17 mouse cellular contexts compared by ENCODE assay signal in the genomic region with DNA sequence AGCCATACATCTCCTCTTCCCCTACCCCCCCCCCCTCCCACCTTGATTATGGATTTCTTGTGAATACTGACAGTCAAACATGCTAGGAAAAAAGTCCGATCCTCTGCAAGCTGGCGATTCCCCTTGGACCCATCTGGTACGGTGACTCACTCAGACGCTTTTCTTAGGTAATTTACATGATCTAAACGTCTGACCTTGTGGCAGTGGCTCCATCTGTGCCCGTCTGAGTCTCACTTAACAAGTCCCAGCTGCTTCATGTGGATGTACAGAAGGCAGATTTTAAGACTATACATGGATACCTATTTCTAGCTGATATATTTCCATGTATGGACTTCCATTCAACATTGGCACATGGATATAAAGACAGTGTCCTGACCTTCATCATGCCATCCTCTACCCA.
DNase-seq lines count a peak whose midpoint lies in the region; ATAC-seq and TF ChIP-seq lines count a peak whose summit lies in the region.
"Had no signal": no experiment of that assay in that cellular context is flagged by ENCODE, and none has a peak within 500 bp of the region (broad histone marks: within the 10 kb centered on the region; RNA-seq: fewer than 3 reads in every experiment).

No protein-coding gene starts in this region.

- no peaks in the 10 kb centered on the region for H3K27me3 ChIP-seq in hindbrain, embryonic 11.5 days (ENCODE audit: control insufficient read depth, insufficient read depth, low read length)
- no peaks in the 10 kb centered on the region for H3K27me3 ChIP-seq in hindbrain, embryonic 10.5 days (ENCODE audit: insufficient read depth, poor library complexity, severe bottlenecking)
- H3K27me3 ChIP-seq in forebrain, embryonic 14.5 days (replicated peaks; ENCODE audit: control insufficient read depth, insufficient read depth, low read length) = no peaks in the 10 kb centered on the region
- no peaks in the 10 kb centered on the region for H3K27me3 ChIP-seq in stomach, postnatal 0 days (ENCODE audit: control insufficient read depth, insufficient read depth, low read length)
- H3K27me3 ChIP-seq: stomach, embryonic 15.5 days had no signal

- WGBS in hindbrain, embryonic 11.5 days = 53% methylated on average over 6 of the region's 6 CpGs
- 60% methylated on average over 6 of the region's 6 CpGs for WGBS in hindbrain, embryonic 10.5 days
- 63% methylated on average over 6 of the region's 6 CpGs for WGBS in forebrain, embryonic 14.5 days
- WGBS in stomach, postnatal 0 days = 36% methylated on average over 6 of the region's 6 CpGs

- no peaks in the 10 kb centered on the region for H3K4me1 ChIP-seq in hindbrain, embryonic 11.5 days (replicated peaks; ENCODE audit: control insufficient read depth, insufficient read depth, low read length)
- H3K4me1 ChIP-seq in hindbrain, embryonic 10.5 days (replicated peaks) = no peaks in the 10 kb centered on the region
- no peaks in the 10 kb centered on the region for H3K4me1 ChIP-seq in forebrain, embryonic 14.5 days (ENCODE audit: control insufficient read depth, insufficient read depth, low read length)
- H3K4me1 ChIP-seq in stomach, postnatal 0 days (replicated peaks; ENCODE audit: control insufficient read depth, insufficient read depth) = no peaks in the 10 kb centered on the region
- H3K4me1 ChIP-seq: stomach, embryonic 15.5 days had no signal

- H3K36me3 ChIP-seq in hindbrain, embryonic 11.5 days (ENCODE audit: control insufficient read depth, insufficient read depth, low read length) = no peaks in the 10 kb centered on the region
- H3K36me3 ChIP-seq in hindbrain, embryonic 10.5 days = no peaks in the 10 kb centered on the region
- H3K36me3 ChIP-seq in forebrain, embryonic 14.5 days (ENCODE audit: control insufficient read depth, insufficient read depth, low read length) = no peaks in the 10 kb centered on the region
- H3K36me3 ChIP-seq in stomach, postnatal 0 days (ENCODE audit: control insufficient read depth, insufficient read depth, low read length) = no peaks in the 10 kb centered on the region
- H3K36me3 ChIP-seq: limb, embryonic 10.5 days; stomach, embryonic 15.5 days had no signal

- no peak overlapping the region for H3K4me3 ChIP-seq in hindbrain, embryonic 11.5 days (ENCODE audit: low read depth, low read length)
- H3K4me3 ChIP-seq in hindbrain, embryonic 10.5 days = no peak overlapping the region
- H3K4me3 ChIP-seq in forebrain, embryonic 14.5 days (ENCODE audit: low read depth, low read length) = no peak overlapping the region
- no peak overlapping the region for H3K4me3 ChIP-seq in stomach, postnatal 0 days (ENCODE audit: low read depth, low read length)
- H3K4me3 ChIP-seq: limb, embryonic 10.5 days; stomach, embryonic 15.5 days had no signal

- DNase-seq in hindbrain, embryonic 11.5 days (ENCODE audit: low spot score) = peak; percentile 20
- no peak for DNase-seq in hindbrain, embryonic 10.5 days (ENCODE audit: low spot score)
- DNase-seq in right cerebral cortex, adult 2 months (ENCODE audit: low spot score in 2 of 2) = peak; percentile 17 to 46
- DNase-seq in right cerebral cortex, postnatal 25 days = no peak
- peak; percentile 57 for DNase-seq in forebrain, embryonic 14.5 days (ENCODE audit: low spot score)
- DNase-seq in thymus, adult 18-20 months = no peak
- no peak for DNase-seq in stomach, postnatal 0 days (ENCODE audit: low spot score)
- DNase-seq: cerebellum, adult 11-12 months; kidney, adult 18-20 months; kidney, postnatal 10 days; lung, adult 2 months; lung, postnatal 36 days; thymus, postnatal 14 days had no signal

- H3K9me3 ChIP-seq in hindbrain, embryonic 11.5 days (ENCODE audit: control insufficient read depth, low read length) = no peaks in the 10 kb centered on the region
- no peaks in the 10 kb centered on the region for H3K9me3 ChIP-seq in hindbrain, embryonic 10.5 days
- no peaks in the 10 kb centered on the region for H3K9me3 ChIP-seq in forebrain, embryonic 14.5 days (replicated peaks; ENCODE audit: control insufficient read depth, low read length)
- no peaks in the 10 kb centered on the region for H3K9me3 ChIP-seq in stomach, postnatal 0 days (ENCODE audit: control insufficient read depth, low read length)
- H3K9me3 ChIP-seq: limb, embryonic 10.5 days; stomach, embryonic 15.5 days had no signal

- no peak overlapping the region for H3K27ac ChIP-seq in hindbrain, embryonic 11.5 days (ENCODE audit: low read depth, low read length)
- H3K27ac ChIP-seq in hindbrain, embryonic 10.5 days = no peak overlapping the region
- no peak overlapping the region for H3K27ac ChIP-seq in forebrain, embryonic 14.5 days (ENCODE audit: low read depth, low read length)
- no peak overlapping the region for H3K27ac ChIP-seq in stomach, postnatal 0 days (replicated peaks)
- H3K27ac ChIP-seq: limb, embryonic 10.5 days; stomach, embryonic 15.5 days had no signal

- ATAC-seq in hindbrain, embryonic 11.5 days (ENCODE audit: low FRiP score) = peak; percentile 76
- peak; percentile 79; the same call in 1 of the 2 replicates for ATAC-seq in forebrain, embryonic 14.5 days
- no peak for ATAC-seq in stomach, postnatal 0 days (ENCODE audit: low FRiP score, low TSS enrichment)

- TF ChIP-seq CTCF in stomach, postnatal 0 days (IDR thresholded peaks at IDR 0.05; ENCODE audit: low read depth) = no peak

- H3K9ac ChIP-seq in hindbrain, embryonic 11.5 days (ENCODE audit: low read depth, low read length) = no peak overlapping the region
- no peak overlapping the region for H3K9ac ChIP-seq in forebrain, embryonic 14.5 days (ENCODE audit: low read length)
- no peak overlapping the region for H3K9ac ChIP-seq in stomach, postnatal 0 days (ENCODE audit: low read length)
- H3K9ac ChIP-seq: stomach, embryonic 15.5 days had no signal

- no peak overlapping the region for H3K4me2 ChIP-seq in hindbrain, embryonic 11.5 days (replicated peaks; ENCODE audit: low read depth, low read length)
- no peak overlapping the region for H3K4me2 ChIP-seq in forebrain, embryonic 14.5 days (ENCODE audit: low read length)
- H3K4me2 ChIP-seq in stomach, postnatal 0 days (replicated peaks; ENCODE audit: low read depth) = no peak overlapping the region
- H3K4me2 ChIP-seq: heart, embryonic 11.5 days; liver, embryonic 11.5 days; stomach, embryonic 15.5 days had no signal

- TF ChIP-seq EP300 in stomach, postnatal 0 days (optimal IDR thresholded peaks at IDR 0.05) = no peak

Comparison
In these comparisons a context has a peak if more than half of its experiments do, and no peak if none do; other contexts are left out.
1. DNase-seq: peak in hindbrain, embryonic 11.5 days (single experiment), right cerebral cortex, adult 2 months (2 of 2) and forebrain, embryonic 14.5 days (single experiment); none in hindbrain, embryonic 10.5 days (single experiment), right cerebral cortex, postnatal 25 days (single experiment), thymus, adult 18-20 months (0 of 2) and stomach, postnatal 0 days (single experiment).